Mouse (Mus musculus) monocyte, adult 2 months (primary cell): ENCODE data around the gene Bax.

ENCODE experiments used
- DNase-seq, 2 experiments: peaks; one replicate each; pipeline ENCODE4 v3.0.0; 2022; ENCODE audit warnings: low spot score in 2 of 2, low read depth in 1 of 2

Gene Bax

GRCm38 (mm10) chr7:45419859-45420614 lies 46.7 kb downstream of the Bax start:
- no peak for DNase-seq

- DNase-seq: no peak
These were observed 48.7 kb downstream of the Bax start for GRCm38 (mm10) chr7:45417962-45418492.

- DNase-seq: no peak
These were observed 51.1 kb downstream of the Bax start for GRCm38 (mm10) chr7:45415636-45416035.

GRCm38 (mm10) chr7:45414740-45415224 lies 51.9 kb downstream of the Bax start:
- DNase-seq: no peak

GRCm38 (mm10) chr7:45413864-45414739 lies 52.6 kb downstream of the Bax start:
- no peak for DNase-seq

GRCm38 (mm10) chr7:45413113-45413863 lies 53.4 kb downstream of the Bax start, which contains the start of gene Ntf5:
Ntf5 (plus strand) TSS chr7:45413695.
- DNase-seq: no peak

- no peak for DNase-seq
These were observed 54.3 kb downstream of the Bax start for GRCm38 (mm10) chr7:45412421-45412820.
